Mouse (Mus musculus) cerebellum, adult 2 months (tissue): ENCODE measurements around the gene Myt1l.

Source experiments
- CTCF ChIP-seq: fragments of 200-500 bp; IDR thresholded peaks from 2 replicates; pipeline ENCODE4 v1.5.1; 2011; ENCODE audit warnings: low read depth, mild to moderate bottlenecking, control low read depth, low read length, moderate library complexity, borderline replicate concordance; ENCODE audit not compliant: insufficient read depth
- POLR2A ChIP-seq: fragments of 200-500 bp; IDR thresholded peaks from 2 replicates; pipeline ENCODE4 v1.6.1; 2011; ENCODE audit warnings: low read length, control low read depth, borderline replicate concordance; ENCODE audit not compliant: insufficient read depth

DNA sequence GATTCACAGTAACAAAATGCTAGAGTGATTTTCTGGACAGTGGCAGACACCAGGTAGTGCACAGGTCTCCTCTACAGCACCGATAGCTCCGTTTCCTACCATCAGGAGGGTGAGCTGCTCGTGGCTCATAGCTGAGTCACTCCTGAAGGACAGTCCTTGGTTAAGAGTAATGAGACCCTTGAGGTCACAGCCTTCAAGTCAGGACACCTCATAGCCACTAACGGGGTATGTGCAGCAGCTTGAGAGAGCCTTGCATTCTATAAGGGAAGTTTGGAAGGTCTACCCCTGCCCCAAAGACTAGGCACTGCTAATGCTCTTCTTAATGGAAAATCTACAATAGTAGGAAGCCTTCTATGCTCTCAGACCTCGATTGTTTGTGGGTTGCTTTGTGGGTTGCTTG lies 163.4 kb downstream of the Myt1l start:
- TF ChIP-seq POLR2A, result no peak
- no peak for TF ChIP-seq CTCF
